Mouse (Mus musculus) liver, postnatal 0 days (tissue): ENCODE measurements at regions not wholly inside any gene's neighbourhood (a gene's known extent, or its start where the extent isn't known, plus 50 kb on each side); places are given as distances from the start of the nearest gene placed in this dataset.

Experiments
- CTCF ChIP-seq: sonication (generic); IDR thresholded peaks from 2 replicates; pipeline ENCODE4 v1.5.1; 2016; ENCODE audit warnings: antibody characterized with exemption, low read depth
- EP300 ChIP-seq: IDR thresholded peaks from 2 replicates; pipeline ENCODE4 v1.6.1; 2016; ENCODE audit warnings: antibody characterized with exemption, low read depth, mild to moderate bottlenecking

DNA sequence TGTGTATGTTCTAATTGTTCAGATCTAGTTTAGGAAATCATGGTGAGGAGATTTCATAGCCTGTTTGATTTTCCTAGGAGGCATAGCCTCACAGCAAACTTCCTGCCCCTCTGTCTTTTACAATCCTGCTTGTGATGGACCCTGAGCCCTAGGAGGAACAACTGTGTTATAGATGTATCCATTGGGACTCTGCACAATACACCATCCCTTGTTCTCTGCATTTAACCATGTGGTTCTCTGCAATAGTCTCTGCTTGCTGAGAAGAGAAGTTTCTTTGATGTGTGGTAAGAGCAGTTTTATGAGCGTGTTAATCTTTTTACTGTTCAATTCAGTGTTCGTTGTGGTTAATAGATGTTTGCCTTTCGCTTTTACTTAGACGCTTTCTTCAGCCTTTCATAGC, 95.9 kb upstream of the Slc13a1 start:
- TF ChIP-seq CTCF (no peak), EP300 (no peak)
